Mouse (Mus musculus) liver, embryonic 13.5 days (tissue): ENCODE data around the gene Ntng1. TPM values are rescaled to one million over a fixed set of nuclear protein-coding genes. Genes with fewer than 3 reads are reported as not detected.

Experiments
- ATAC-seq: fragments of 200-750 bp; cut with Nextera tagmentation; 2 replicates; pipeline ENCODE4 v1.8.0; 2017; ENCODE audit warnings: low read depth, mild to moderate bottlenecking, moderate number of reproducible peaks, moderate library complexity
- DNase-seq: peaks from one replicate; pipeline ENCODE4 v3.0.0; 2022
- H3K27ac ChIP-seq: fragments of 300-500 bp; sonication (generic); 2 replicates; pipeline ENCODE4 v1.5.1; 2015; ENCODE audit warnings: moderate library complexity, mild to moderate bottlenecking, inconsistent platforms
- H3K27me3 ChIP-seq: fragments of 300-500 bp; sonication (generic); 2 replicates; pipeline ENCODE4 v1.6.1; 2015; ENCODE audit warnings: mild to moderate bottlenecking, inconsistent platforms
- H3K36me3 ChIP-seq: fragments of 300-500 bp; sonication (generic); 2 replicates; pipeline ENCODE4 v1.6.1; 2015; ENCODE audit warnings: mild to moderate bottlenecking, inconsistent platforms
- H3K4me1 ChIP-seq: fragments of 300-500 bp; sonication (generic); replicated peaks from 2 replicates; pipeline ENCODE4 v1.6.1; 2015; ENCODE audit warnings: inconsistent platforms
- H3K4me2 ChIP-seq: fragments of 300-500 bp; sonication (generic); 2 replicates; pipeline ENCODE4 v1.6.1; 2015; ENCODE audit warnings: inconsistent platforms, mild to moderate bottlenecking, moderate library complexity
- H3K4me3 ChIP-seq: fragments of 300-500 bp; sonication (generic); replicated peaks from 2 replicates; pipeline ENCODE4 v1.5.1; 2015; ENCODE audit warnings: mild to moderate bottlenecking, inconsistent platforms
- H3K9ac ChIP-seq: fragments of 300-500 bp; sonication (generic); 2 replicates; pipeline ENCODE4 v1.6.1; 2015; ENCODE audit warnings: mild to moderate bottlenecking, inconsistent platforms
- H3K9me3 ChIP-seq: fragments of 300-500 bp; sonication (generic); replicated peaks from 2 replicates; pipeline ENCODE4 v1.6.1; 2016; ENCODE audit warnings: inconsistent platforms
- WGBS: fragments of 180-500 bp; shearing (Covaris S2); methylation state at CpG from one replicate; pipeline ENCODE4 v1.1.7; 2015; ENCODE audit not compliant: insufficient replicate concordance; 5-methylcytosine and 5-hydroxymethylcytosine counted together
- polyA plus RNA-seq: library from polyadenylated mRNA; unstranded; fragments of >200 nt; fragmentation: Nextera tagmentation; extraction: Ambion mirVana; gene quantifications from 2 replicates; pipeline ENCODE4 v1.2.1, GENCODE M21; 2015

Ntng1 gene
- polyA plus RNA-seq, 1 experiment from 2014 or later, result 0.39 TPM

GRCm38 (mm10) chr3:110048152-110048551, 95.7 kb downstream of the Ntng1 start:
- H3K4me2 ChIP-seq, result no peak overlapping the region
- no peak for ATAC-seq
- no peak overlapping the region for H3K27ac ChIP-seq
- no peaks in the 10 kb centered on the region for H3K36me3 ChIP-seq
- WGBS, result 65% methylated on average over 6 of the region's 6 CpGs
- no peaks in the 10 kb centered on the region for H3K4me1 ChIP-seq
- no peak overlapping the region for H3K4me3 ChIP-seq
- no peaks in the 10 kb centered on the region for H3K27me3 ChIP-seq
- no peak for DNase-seq
- no peaks in the 10 kb centered on the region for H3K9me3 ChIP-seq
- no peak overlapping the region for H3K9ac ChIP-seq

- Histone ChIP-seq H3K4me1 (no peaks in the 10 kb centered on the region), H3K27ac (no peak overlapping the region), H3K4me2 (no peak overlapping the region), H3K4me3 (no peak overlapping the region), H3K36me3 (no peaks in the 10 kb centered on the region), H3K9ac (no peak overlapping the region), H3K27me3 (no peaks in the 10 kb centered on the region), H3K9me3 (no peaks in the 10 kb centered on the region)
- ATAC-seq (no peak), DNase-seq (no peak)
- WGBS, result 71% methylated on average over 2 of the region's 2 CpGs
Observed at GRCm38 (mm10) chr3:110046750-110047149, 97.1 kb downstream of the Ntng1 start.

GRCm38 (mm10) chr3:110044209-110044608, 99.6 kb downstream of the Ntng1 start:
- Histone ChIP-seq H3K4me1 (no peaks in the 10 kb centered on the region), H3K4me3 (no peak overlapping the region), H3K4me2 (no peak overlapping the region), H3K27ac (no peak overlapping the region), H3K9ac (no peak overlapping the region), H3K36me3 (no peaks in the 10 kb centered on the region), H3K9me3 (no peaks in the 10 kb centered on the region), H3K27me3 (no peaks in the 10 kb centered on the region)
- no peak for ATAC-seq
- WGBS, result 61% methylated on average over 2 of the region's 2 CpGs
- DNase-seq, result no peak

- ATAC-seq (no peak), DNase-seq (no peak)
- no peak overlapping the region for H3K27ac ChIP-seq
- no peak overlapping the region for H3K4me3 ChIP-seq
- no peak overlapping the region for H3K4me2 ChIP-seq
- no peaks in the 10 kb centered on the region for H3K36me3 ChIP-seq
- no peaks in the 10 kb centered on the region for H3K9me3 ChIP-seq
- H3K9ac ChIP-seq, result no peak overlapping the region
- no peaks in the 10 kb centered on the region for H3K27me3 ChIP-seq
- H3K4me1 ChIP-seq, result no peaks in the 10 kb centered on the region
- WGBS, result 59% methylated on average over 1 of the region's 1 CpGs
Observed at GRCm38 (mm10) chr3:110043641-110044187, 100.1 kb downstream of the Ntng1 start.

GRCm38 (mm10) chr3:110022783-110023599, 120.8 kb downstream of the Ntng1 start:
- no peak overlapping the region for H3K27ac ChIP-seq
- no peak for DNase-seq
- H3K9me3 ChIP-seq, result no peaks in the 10 kb centered on the region
- H3K27me3 ChIP-seq, result no peaks in the 10 kb centered on the region
- H3K4me1 ChIP-seq, result no peaks in the 10 kb centered on the region
- ATAC-seq, result no peak
- no peak overlapping the region for H3K9ac ChIP-seq
- WGBS, result 48% methylated on average over 18 of the region's 18 CpGs
- no peak overlapping the region for H3K4me3 ChIP-seq
- H3K4me2 ChIP-seq, result no peak overlapping the region
- H3K36me3 ChIP-seq, result no peaks in the 10 kb centered on the region

GRCm38 (mm10) chr3:110010870-110011626, 132.8 kb downstream of the Ntng1 start:
- H3K27ac ChIP-seq, result no peak overlapping the region
- H3K4me1 ChIP-seq, result no peaks in the 10 kb centered on the region
- no peaks in the 10 kb centered on the region for H3K27me3 ChIP-seq
- H3K9me3 ChIP-seq, result no peaks in the 10 kb centered on the region
- H3K9ac ChIP-seq, result no peak overlapping the region
- 62% methylated on average over 14 of the region's 14 CpGs for WGBS
- DNase-seq (no peak), ATAC-seq (no peak)
- no peak overlapping the region for H3K4me2 ChIP-seq
- no peak overlapping the region for H3K4me3 ChIP-seq
- H3K36me3 ChIP-seq, result no peaks in the 10 kb centered on the region

GRCm38 (mm10) chr3:110010441-110010840, 133.4 kb downstream of the Ntng1 start:
- H3K27me3 ChIP-seq, result no peaks in the 10 kb centered on the region
- no peaks in the 10 kb centered on the region for H3K9me3 ChIP-seq
- H3K9ac ChIP-seq, result no peak overlapping the region
- H3K4me2 ChIP-seq, result no peak overlapping the region
- ATAC-seq (no peak), DNase-seq (no peak)
- H3K4me3 ChIP-seq, result no peak overlapping the region
- no peak overlapping the region for H3K27ac ChIP-seq
- 71% methylated on average over 2 of the region's 2 CpGs for WGBS
- H3K36me3 ChIP-seq, result no peaks in the 10 kb centered on the region
- no peaks in the 10 kb centered on the region for H3K4me1 ChIP-seq

- DNase-seq (no peak), ATAC-seq (no peak)
- Histone ChIP-seq H3K9ac (no peak overlapping the region), H3K4me3 (no peak overlapping the region), H3K36me3 (no peaks in the 10 kb centered on the region), H3K4me2 (no peak overlapping the region), H3K27me3 (no peaks in the 10 kb centered on the region), H3K9me3 (no peaks in the 10 kb centered on the region), H3K4me1 (no peaks in the 10 kb centered on the region), H3K27ac (no peak overlapping the region)
- WGBS, result 56% methylated on average over 5 of the region's 5 CpGs
Observed at GRCm38 (mm10) chr3:110000349-110000748, 143.5 kb downstream of the Ntng1 start.

GRCm38 (mm10) chr3:109995663-109996024, 148.2 kb downstream of the Ntng1 start:
- WGBS, result 54% methylated on average over 4 of the region's 4 CpGs
- Histone ChIP-seq H3K9me3 (no peaks in the 10 kb centered on the region; the same call in 1 of the 2 replicates), H3K4me2 (no peak overlapping the region), H3K27ac (no peak overlapping the region), H3K4me3 (no peak overlapping the region), H3K36me3 (no peaks in the 10 kb centered on the region), H3K4me1 (no peaks in the 10 kb centered on the region), H3K27me3 (no peaks in the 10 kb centered on the region), H3K9ac (no peak overlapping the region)
- DNase-seq, result no peak
- no peak for ATAC-seq

GRCm38 (mm10) chr3:109994978-109995662, 148.7 kb downstream of the Ntng1 start:
- 40% methylated on average over 6 of the region's 6 CpGs for WGBS
- Histone ChIP-seq H3K9me3 (no peaks in the 10 kb centered on the region; the same call in 1 of the 2 replicates), H3K27me3 (no peaks in the 10 kb centered on the region), H3K4me3 (no peak overlapping the region), H3K36me3 (no peaks in the 10 kb centered on the region), H3K4me1 (no peaks in the 10 kb centered on the region), H3K4me2 (no peak overlapping the region), H3K9ac (no peak overlapping the region), H3K27ac (no peak overlapping the region)
- ATAC-seq (no peak), DNase-seq (no peak)

GRCm38 (mm10) chr3:109984086-109984485, 159.7 kb downstream of the Ntng1 start:
- no peak overlapping the region for H3K4me2 ChIP-seq
- DNase-seq (no peak), ATAC-seq (no peak)
- H3K9me3 ChIP-seq, result no peaks in the 10 kb centered on the region
- no peak overlapping the region for H3K4me3 ChIP-seq
- no peaks in the 10 kb centered on the region for H3K4me1 ChIP-seq
- H3K36me3 ChIP-seq, result no peaks in the 10 kb centered on the region
- no peak overlapping the region for H3K27ac ChIP-seq
- H3K27me3 ChIP-seq, result no peaks in the 10 kb centered on the region
- no peak overlapping the region for H3K9ac ChIP-seq
- WGBS, result 59% methylated on average over 2 of the region's 2 CpGs
